Mouse (Mus musculus): ENCODE results near the gene Unc79. TPM values are rescaled to one million over a fixed set of nuclear protein-coding genes. Genes with fewer than 3 reads are reported as not detected.

Unc79 gene
- total and polyA plus RNA-seq, 3 experiments, result 0.04 to 0.86 (median 0.05) TPM

- dilution Hi-C loops (cut with MboI; ENCODE audit: extremely low pct_ligation_motif_present, extremely low pct_unique_long_range_greater_than_20kb, low sequenced_read_pairs) (no loop called here), in situ Hi-C loops (cut with MboI; ENCODE audit: low pct_ligation_motif_present, low pct_unique_long_range_greater_than_20kb, low sequenced_read_pairs) (loop anchor here (10.0 to 25.0 kb wide), 2 partner anchors 172 to 315 kb away; partner anchors contain the start of genes Btbd7, Cox8c, Moap1 and Tmem251)
- Histone ChIP-seq H3K4me1 (ENCODE audit: control insufficient read depth in 1 of 2, insufficient read depth in 2 of 2) (0 out of 4 replicates have a peak, but pooled peaks cover 0 to 3% of the 10 kb centered on the region in 2 experiments), H3K9me3 (replicated peaks; ENCODE audit: low read length) (no peaks in the 10 kb centered on the region), H3K79me2 (replicated peaks; ENCODE audit: control insufficient read depth, extremely low read depth, insufficient read depth, poor library complexity, severe bottlenecking) (no peaks in the 10 kb centered on the region), H3K9ac (ENCODE audit: insufficient read depth, low read depth) (no peak overlapping the region), H3K27ac (ENCODE audit: insufficient read depth, low read depth) (no peak overlapping the region), H3K36me3 (replicated peaks in 1 of 2; ENCODE audit: control insufficient read depth in 1 of 2, insufficient read depth in 1 of 2, low read length in 1 of 2) (no peaks in the 10 kb centered on the region), H3K27me3 (replicated peaks) (no peaks in the 10 kb centered on the region), H3K4me2 (ENCODE audit: insufficient read depth, low read depth, poor library complexity, severe bottlenecking) (no peak overlapping the region), H3K4me3 (replicated peaks in 1 of 3; ENCODE audit: low read depth in 2 of 3, low read length in 2 of 3, poor library complexity in 1 of 3) (no peak overlapping the region)
- DNase-seq (ENCODE audit: extremely low read depth), result no peak
- TF ChIP-seq UBTF (IDR thresholded peaks at IDR 0.05; ENCODE audit: low read depth, low read length) (no peak), SIN3A (IDR thresholded peaks at IDR 0.05; ENCODE audit: low read length) (no peak), MAZ (IDR thresholded peaks at IDR 0.05; ENCODE audit: low read depth, low read length) (no peak), GABPA (IDR thresholded peaks at IDR 0.05; ENCODE audit: insufficient replicate concordance, low read depth, low read length) (no peak), RAD21 (IDR thresholded peaks at IDR 0.05; ENCODE audit: low read depth, low read length) (no peak), JUN (IDR thresholded peaks at IDR 0.05; ENCODE audit: insufficient read depth, low read depth, low read length) (no peak), ZKSCAN1 (IDR thresholded peaks at IDR 0.05; ENCODE audit: borderline replicate concordance, low read depth, low read length) (no peak), USF1 (IDR thresholded peaks at IDR 0.05; ENCODE audit: low read depth, low read length) (no peak), CHD2 (IDR thresholded peaks at IDR 0.05; ENCODE audit: low read length) (no peak), BHLHE40 (IDR thresholded peaks at IDR 0.05; ENCODE audit: low read depth, low read length) (no peak), SMC3 (IDR thresholded peaks at IDR 0.05; ENCODE audit: low read depth, low read length) (no peak), MEF2A (IDR thresholded peaks at IDR 0.05; ENCODE audit: borderline replicate concordance, low read depth, low read length) (no peak), TBP (conservative IDR thresholded peaks at IDR 0.05; ENCODE audit: low read depth, low read length) (no peak), HCFC1 (IDR thresholded peaks at IDR 0.05; ENCODE audit: low read depth, low read length) (no peak), POLR2A (IDR thresholded peaks at IDR 0.05; ENCODE audit: low read depth, low read length) (no peak), ZC3H11A (IDR thresholded peaks at IDR 0.05; ENCODE audit: low read depth, low read length) (no peak), CTCF (conservative IDR thresholded peaks at IDR 0.05 in 1 of 2, IDR thresholded peaks at IDR 0.05 in 1 of 2; ENCODE audit: low read depth in 2 of 2, low read length in 2 of 2) (no peak), NRF1 (IDR thresholded peaks at IDR 0.05; ENCODE audit: low read depth, low read length) (no peak)
Measured at GRCm38 (mm10) chr12:103059321-103060053, 110.8 kb downstream of the Unc79 start.

GRCm38 (mm10) chr12:103060791-103061190 lies 112.1 kb downstream of the Unc79 start:
- H3K9me3 ChIP-seq (replicated peaks; ENCODE audit: low read length), result no peaks in the 10 kb centered on the region
- in situ Hi-C loops (cut with MboI; ENCODE audit: low pct_ligation_motif_present, low pct_unique_long_range_greater_than_20kb, low sequenced_read_pairs) (loop anchor here (10.0 to 25.0 kb wide), 2 partner anchors 173 to 316 kb away; partner anchors contain the start of genes Btbd7, Cox8c, Moap1 and Tmem251), dilution Hi-C loops (cut with MboI; ENCODE audit: extremely low pct_ligation_motif_present, extremely low pct_unique_long_range_greater_than_20kb, low sequenced_read_pairs) (no loop called here)
- no peaks in the 10 kb centered on the region for H3K27me3 ChIP-seq (replicated peaks)
- no peak overlapping the region for H3K27ac ChIP-seq (ENCODE audit: insufficient read depth, low read depth)
- no peak for DNase-seq (ENCODE audit: extremely low read depth)
- H3K9ac ChIP-seq (ENCODE audit: insufficient read depth, low read depth), result no peak overlapping the region
- H3K4me3 ChIP-seq (replicated peaks in 1 of 3; ENCODE audit: low read depth in 2 of 3, low read length in 2 of 3, poor library complexity in 1 of 3), result no peak overlapping the region
- peaks cover 0 to 3% of the 10 kb centered on the region in 2 experiments; a peak in 1 of 4 replicates for H3K4me1 ChIP-seq (ENCODE audit: control insufficient read depth in 1 of 2, insufficient read depth in 2 of 2)
- H3K4me2 ChIP-seq (ENCODE audit: insufficient read depth, low read depth, poor library complexity, severe bottlenecking), result peak overlapping the region; percentile 62
- H3K36me3 ChIP-seq (replicated peaks in 1 of 2; ENCODE audit: control insufficient read depth in 1 of 2, insufficient read depth in 1 of 2, low read length in 1 of 2), result no peaks in the 10 kb centered on the region
- TF ChIP-seq HCFC1 (IDR thresholded peaks at IDR 0.05; ENCODE audit: low read depth, low read length) (no peak), ELF1 (IDR thresholded peaks at IDR 0.05; ENCODE audit: low read depth, low read length) (no peak), MXI1 (IDR thresholded peaks at IDR 0.05; ENCODE audit: low read depth, low read length) (no peak), TCF12 (IDR thresholded peaks at IDR 0.05; ENCODE audit: low read depth, low read length) (no peak), E2F4 (IDR thresholded peaks at IDR 0.05; ENCODE audit: insufficient replicate concordance, low read depth, low read length) (no peak), RAD21 (IDR thresholded peaks at IDR 0.05; ENCODE audit: low read depth, low read length) (no peak), JUND (conservative IDR thresholded peaks at IDR 0.05; ENCODE audit: low read depth, low read length) (no peak), UBTF (IDR thresholded peaks at IDR 0.05; ENCODE audit: low read depth, low read length) (no peak), POLR2AphosphoS2 (IDR thresholded peaks at IDR 0.05; ENCODE audit: low read depth, low read length) (no peak), KAT2A (IDR thresholded peaks at IDR 0.05; ENCODE audit: insufficient replicate concordance, low read length) (no peak), BHLHE40 (IDR thresholded peaks at IDR 0.05; ENCODE audit: low read depth, low read length) (no peak), IRF4 (IDR thresholded peaks at IDR 0.05; ENCODE audit: low read depth, low read length) (no peak), MAX (IDR thresholded peaks at IDR 0.05; ENCODE audit: low read length) (no peak), ZKSCAN1 (IDR thresholded peaks at IDR 0.05; ENCODE audit: borderline replicate concordance, low read depth, low read length) (no peak), USF1 (IDR thresholded peaks at IDR 0.05; ENCODE audit: low read depth, low read length) (no peak)
- no peaks in the 10 kb centered on the region for H3K79me2 ChIP-seq (replicated peaks; ENCODE audit: control insufficient read depth, extremely low read depth, insufficient read depth, poor library complexity, severe bottlenecking)
